Mouse (Mus musculus) hindbrain, embryonic 16.5 days (tissue): ENCODE data around the gene Wwc1. TPM values are rescaled to one million over a fixed set of nuclear protein-coding genes. Genes with fewer than 3 reads are reported as not detected.

Experiments used
- ATAC-seq: fragments of 200-750 bp; cut with Nextera tagmentation; 2 replicates; pipeline ENCODE4 v1.8.0; 2017; ENCODE audit warnings: moderate TSS enrichment, moderate library complexity
- H3K27ac ChIP-seq: fragments of 300-500 bp; sonication (generic); 2 replicates; pipeline ENCODE4 v1.5.1; 2014; ENCODE audit warnings: low read depth, mild to moderate bottlenecking, control low read depth, low read length, moderate library complexity
- H3K27me3 ChIP-seq: fragments of 300-500 bp; sonication (generic); replicated peaks from 2 replicates; pipeline ENCODE4 v1.6.1; 2014; ENCODE audit warnings: low read length; ENCODE audit not compliant: control insufficient read depth, insufficient read depth
- H3K36me3 ChIP-seq: fragments of 300-500 bp; sonication (generic); 2 replicates; pipeline ENCODE4 v1.6.1; 2014; ENCODE audit warnings: mild to moderate bottlenecking, low read length, moderate library complexity, mixed read lengths; ENCODE audit not compliant: control insufficient read depth, insufficient read depth
- H3K4me1 ChIP-seq: fragments of 300-500 bp; sonication (generic); 2 replicates; pipeline ENCODE4 v1.6.1; 2014; ENCODE audit warnings: low read depth, low read length; ENCODE audit not compliant: control insufficient read depth, insufficient read depth
- H3K4me2 ChIP-seq: fragments of 300-500 bp; sonication (generic); 2 replicates; pipeline ENCODE4 v1.6.1; 2014; ENCODE audit warnings: mild to moderate bottlenecking, low read length, control low read depth, moderate library complexity
- H3K4me3 ChIP-seq: fragments of 300-500 bp; sonication (generic); 2 replicates; pipeline ENCODE4 v1.5.1; 2014; ENCODE audit warnings: mild to moderate bottlenecking, low read length, control low read depth, moderate library complexity
- H3K9ac ChIP-seq: fragments of 300-500 bp; sonication (generic); 2 replicates; pipeline ENCODE4 v1.6.1; 2014; ENCODE audit warnings: low read depth, mild to moderate bottlenecking, control low read depth, low read length, moderate library complexity
- H3K9me3 ChIP-seq: fragments of 300-500 bp; sonication (generic); 2 replicates; pipeline ENCODE4 v1.6.1; 2014; ENCODE audit warnings: mild to moderate bottlenecking, low read length, moderate library complexity; ENCODE audit not compliant: control insufficient read depth
- WGBS: fragments of 180-500 bp; shearing (Covaris S2); extraction: QIAGEN DNeasy Blood & Tissue Kit; methylation state at CpG from one replicate; pipeline ENCODE4 v1.1.7; 2014; 5-methylcytosine and 5-hydroxymethylcytosine counted together
- polyA plus RNA-seq: library from polyadenylated mRNA; unstranded; fragments of >200 nt; fragmentation: Nextera tagmentation; extraction: Ambion mirVana; gene quantifications from 2 replicates; pipeline ENCODE4 v1.2.1, GENCODE M21; 2015

The Wwc1 gene
- polyA plus RNA-seq, 1 experiment from 2014 or later: 7.8 TPM

DNA sequence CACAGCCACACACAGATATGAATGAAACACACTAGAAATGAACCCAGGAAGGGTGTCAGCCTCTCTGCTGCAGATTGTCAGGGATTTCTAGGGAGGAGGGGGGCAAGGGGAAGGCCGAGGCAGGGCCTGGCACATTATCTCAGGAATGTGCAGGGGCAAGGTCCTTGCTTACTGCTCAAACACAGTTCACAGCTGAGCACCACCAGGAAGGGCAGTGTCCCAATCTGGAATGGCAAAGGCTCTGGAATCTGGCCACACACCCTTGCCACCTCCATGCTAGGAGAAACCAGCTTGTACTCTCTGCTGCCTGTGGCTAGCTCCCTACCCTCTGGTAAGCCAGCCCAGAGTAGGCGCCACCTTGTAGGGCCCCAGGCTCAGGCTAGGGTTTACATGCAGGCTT lies 16.8 kb downstream of the Wwc1 start:
- Histone ChIP-seq H3K27ac (no peak overlapping the region), H3K4me1 (0 out of 2 replicates have a peak, but pooled peaks cover 2% of the 10 kb centered on the region), H3K9me3 (no peaks in the 10 kb centered on the region), H3K27me3 (no peaks in the 10 kb centered on the region), H3K4me2 (no peak overlapping the region), H3K4me3 (no peak overlapping the region), H3K36me3 (no peaks in the 10 kb centered on the region), H3K9ac (no peak overlapping the region)
- 72% methylated on average over 2 of the region's 2 CpGs for WGBS
- no peak for ATAC-seq

DNA sequence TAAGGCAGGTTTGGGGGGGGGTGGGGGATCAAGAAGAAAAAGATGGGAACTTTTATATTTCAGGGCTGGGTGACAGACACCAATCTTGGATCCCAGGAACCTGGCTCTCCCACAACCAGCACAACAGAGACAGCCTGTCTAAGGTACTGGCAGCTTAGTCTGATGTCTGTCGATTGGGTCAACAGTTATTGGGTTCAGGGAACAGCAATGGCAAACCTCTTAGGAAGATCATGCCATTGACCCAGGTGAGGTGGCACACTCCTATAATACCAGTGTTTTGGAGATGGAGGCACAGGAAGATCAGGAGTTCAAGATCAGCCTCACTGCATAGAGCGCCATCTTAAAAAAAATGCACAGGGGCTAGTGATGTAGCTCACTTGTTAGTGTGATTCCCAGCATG lies 17.9 kb downstream of the Wwc1 start:
- no peak overlapping the region for H3K4me3 ChIP-seq
- no peak overlapping the region for H3K27ac ChIP-seq
- WGBS: 95% methylated on average over 2 of the region's 2 CpGs
- 0 out of 2 replicates have a peak, but pooled peaks cover 2% of the 10 kb centered on the region for H3K4me1 ChIP-seq
- no peaks in the 10 kb centered on the region for H3K27me3 ChIP-seq
- no peaks in the 10 kb centered on the region for H3K9me3 ChIP-seq
- H3K4me2 ChIP-seq: no peak overlapping the region
- no peak overlapping the region for H3K9ac ChIP-seq
- no peaks in the 10 kb centered on the region for H3K36me3 ChIP-seq
- ATAC-seq: no peak

DNA sequence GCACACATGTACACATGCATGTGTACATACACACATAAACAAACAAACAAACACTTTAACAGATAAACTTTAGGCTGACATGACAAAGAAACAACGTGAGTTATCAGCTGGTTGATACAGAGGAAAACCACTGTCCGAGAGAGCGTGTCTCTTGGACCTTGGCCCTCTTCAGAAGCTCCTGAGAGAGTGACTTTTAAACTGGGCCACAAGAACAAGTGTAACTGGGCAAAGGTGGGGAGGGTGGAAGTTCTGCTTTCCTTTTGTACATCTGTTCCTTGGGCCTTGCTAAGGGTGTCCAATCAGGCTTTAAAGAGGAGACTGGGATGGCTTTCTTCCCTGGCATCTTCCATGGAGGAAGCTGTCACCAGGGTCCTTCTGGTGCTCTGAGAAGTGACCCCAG lies 21.1 kb downstream of the Wwc1 start:
- Histone ChIP-seq H3K4me3 (no peak overlapping the region), H3K9ac (no peak overlapping the region), H3K4me2 (no peak overlapping the region), H3K36me3 (no peaks in the 10 kb centered on the region), H3K27me3 (no peaks in the 10 kb centered on the region), H3K4me1 (0 out of 2 replicates have a peak, but pooled peaks cover 2% of the 10 kb centered on the region), H3K27ac (no peak overlapping the region; the same call in 1 of the 2 replicates), H3K9me3 (no peaks in the 10 kb centered on the region)
- ATAC-seq: no peak
- 90% methylated on average over 3 of the region's 3 CpGs for WGBS

DNA sequence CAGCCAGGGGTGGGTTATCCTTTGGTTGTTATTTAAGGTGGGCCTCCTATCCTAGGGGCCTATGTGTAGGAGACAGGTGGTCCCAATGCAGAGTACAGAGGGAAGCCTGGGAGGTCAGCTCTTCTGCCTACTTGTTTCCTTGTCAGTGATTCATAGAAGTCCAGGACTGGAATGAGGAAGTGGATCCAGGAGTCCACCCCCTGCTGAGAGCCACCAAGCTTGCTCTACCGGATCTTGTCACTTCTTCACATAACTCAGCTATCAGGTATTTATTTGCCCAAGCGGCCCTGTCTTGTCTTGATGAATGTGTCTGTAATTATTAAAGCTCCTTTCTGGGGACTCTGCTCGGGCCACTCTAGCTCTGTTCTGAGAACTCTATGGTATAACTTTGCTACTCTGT lies 24.8 kb downstream of the Wwc1 start:
- no peaks in the 10 kb centered on the region for H3K27me3 ChIP-seq
- H3K9ac ChIP-seq: no peak overlapping the region
- no peaks in the 10 kb centered on the region for H3K36me3 ChIP-seq
- H3K4me3 ChIP-seq: no peak overlapping the region
- no peaks in the 10 kb centered on the region for H3K9me3 ChIP-seq
- no peak overlapping the region for H3K27ac ChIP-seq
- no peaks in the 10 kb centered on the region for H3K4me1 ChIP-seq
- ATAC-seq: no peak
- 70% methylated on average over 3 of the region's 3 CpGs for WGBS
- H3K4me2 ChIP-seq: no peak overlapping the region

DNA sequence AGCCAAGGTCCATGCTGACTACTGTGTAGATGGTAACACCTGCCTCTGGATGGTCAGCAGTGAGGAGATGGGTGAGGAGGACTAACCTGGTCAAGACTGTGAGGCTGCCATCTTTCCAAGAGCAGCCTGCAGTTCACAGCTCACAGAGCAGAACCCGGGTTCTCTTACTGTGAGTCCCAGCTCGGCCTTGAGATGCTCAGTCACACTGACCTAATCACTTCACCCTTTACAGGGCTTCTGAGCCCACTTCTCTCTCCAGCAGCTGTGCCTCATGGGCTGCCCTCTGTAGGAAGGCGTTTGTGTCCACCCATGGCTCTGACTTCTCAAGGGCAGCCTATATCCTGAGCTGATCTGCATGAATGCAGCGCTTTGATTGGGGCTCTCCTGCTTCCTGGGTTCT lies 27.1 kb downstream of the Wwc1 start:
- no peak overlapping the region for H3K4me2 ChIP-seq
- H3K4me3 ChIP-seq: no peak overlapping the region
- no peaks in the 10 kb centered on the region for H3K4me1 ChIP-seq
- no peaks in the 10 kb centered on the region for H3K9me3 ChIP-seq
- 90% methylated on average over 4 of the region's 4 CpGs for WGBS
- no peak overlapping the region for H3K9ac ChIP-seq
- no peaks in the 10 kb centered on the region for H3K27me3 ChIP-seq
- no peak for ATAC-seq
- H3K36me3 ChIP-seq: no peaks in the 10 kb centered on the region
- H3K27ac ChIP-seq: no peak overlapping the region

DNA sequence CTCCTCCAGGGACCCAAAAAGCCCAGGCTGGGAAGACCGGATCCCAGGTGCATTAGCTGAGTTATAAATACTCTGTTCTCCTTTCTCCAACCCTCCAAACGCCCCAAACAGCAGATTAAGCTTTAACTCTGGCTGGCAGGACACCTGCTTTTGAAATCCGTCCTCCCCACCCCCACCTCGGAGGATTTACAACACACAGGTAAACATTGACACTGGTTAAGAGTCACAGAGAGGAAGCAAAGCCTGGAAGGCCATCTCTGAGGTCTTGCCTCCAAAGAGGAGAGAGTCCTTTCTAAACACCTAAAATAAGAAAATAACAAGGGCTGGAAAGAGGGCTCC lies 28.6 kb downstream of the Wwc1 start:
- Histone ChIP-seq H3K27ac (no peak overlapping the region), H3K4me1 (no peaks in the 10 kb centered on the region), H3K9me3 (no peaks in the 10 kb centered on the region), H3K9ac (no peak overlapping the region), H3K36me3 (no peaks in the 10 kb centered on the region), H3K27me3 (no peaks in the 10 kb centered on the region), H3K4me3 (no peak overlapping the region), H3K4me2 (no peak overlapping the region)
- no peak for ATAC-seq
- 58% methylated on average over 4 of the region's 4 CpGs for WGBS

DNA sequence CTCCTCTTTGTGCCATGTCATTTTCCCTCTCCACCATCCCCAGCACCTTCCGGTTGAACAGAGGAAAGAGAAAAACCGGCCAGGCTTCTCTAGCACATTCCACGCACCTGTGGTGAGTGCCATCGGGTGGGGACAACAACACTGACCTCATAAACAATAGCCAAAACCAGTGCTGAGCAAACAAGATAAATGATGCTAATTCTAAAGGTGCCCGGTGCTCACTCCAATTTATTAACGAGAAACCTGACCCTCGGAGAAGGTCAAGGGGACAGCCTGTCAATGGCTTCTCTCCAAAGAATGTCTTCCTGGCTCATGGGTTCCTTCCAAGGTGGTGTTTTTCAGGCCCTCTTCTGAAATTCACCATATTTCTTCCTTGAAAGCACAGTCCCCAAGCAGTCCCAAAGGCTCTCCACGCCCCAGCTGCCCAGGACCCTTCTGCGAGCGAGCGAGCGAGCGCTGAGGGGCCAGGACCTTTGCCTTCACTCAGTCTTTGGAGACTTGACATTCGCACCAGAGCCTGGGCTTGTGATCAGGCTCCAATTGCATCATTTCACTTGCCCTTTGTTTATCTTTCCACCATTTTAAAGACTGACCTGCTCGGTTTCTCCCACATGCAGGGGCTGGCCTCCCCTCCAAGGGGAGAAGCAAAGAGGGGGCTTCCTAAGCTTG lies 29.1 kb downstream of the Wwc1 start:
- H3K9ac ChIP-seq: no peak overlapping the region
- WGBS: 80% methylated on average over 15 of the region's 15 CpGs
- no peaks in the 10 kb centered on the region for H3K4me1 ChIP-seq
- no peak overlapping the region for H3K4me3 ChIP-seq
- no peaks in the 10 kb centered on the region for H3K9me3 ChIP-seq
- no peaks in the 10 kb centered on the region for H3K36me3 ChIP-seq
- no peak overlapping the region for H3K4me2 ChIP-seq
- no peak overlapping the region for H3K27ac ChIP-seq
- H3K27me3 ChIP-seq: no peaks in the 10 kb centered on the region
- no peak for ATAC-seq

DNA sequence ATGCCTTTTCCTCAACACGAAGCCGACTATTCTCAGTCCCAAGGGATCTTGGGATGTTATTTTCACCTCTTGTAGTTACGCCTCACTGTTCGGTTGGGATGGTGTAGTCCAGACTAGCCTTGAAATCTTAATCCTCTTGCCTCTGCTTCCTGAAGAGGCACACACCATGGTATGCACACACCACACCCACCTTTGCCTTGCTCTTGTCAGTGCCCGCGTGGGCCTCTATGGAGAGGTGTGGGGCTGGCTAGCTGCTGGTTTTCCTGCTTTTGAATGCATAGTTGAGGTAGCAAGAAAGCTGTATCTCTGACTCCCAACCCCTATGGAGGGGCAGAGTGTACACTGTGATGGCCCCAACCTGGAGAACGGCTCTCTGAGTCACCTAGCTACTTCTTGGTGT lies 29.9 kb downstream of the Wwc1 start:
- 81% methylated on average over 7 of the region's 7 CpGs for WGBS
- no peak; the same call in 1 of the 2 replicates for ATAC-seq
- Histone ChIP-seq H3K27ac (no peak overlapping the region), H3K9me3 (no peaks in the 10 kb centered on the region), H3K4me3 (no peak overlapping the region), H3K9ac (no peak overlapping the region), H3K36me3 (no peaks in the 10 kb centered on the region), H3K4me1 (no peaks in the 10 kb centered on the region), H3K4me2 (no peak overlapping the region), H3K27me3 (no peaks in the 10 kb centered on the region)

DNA sequence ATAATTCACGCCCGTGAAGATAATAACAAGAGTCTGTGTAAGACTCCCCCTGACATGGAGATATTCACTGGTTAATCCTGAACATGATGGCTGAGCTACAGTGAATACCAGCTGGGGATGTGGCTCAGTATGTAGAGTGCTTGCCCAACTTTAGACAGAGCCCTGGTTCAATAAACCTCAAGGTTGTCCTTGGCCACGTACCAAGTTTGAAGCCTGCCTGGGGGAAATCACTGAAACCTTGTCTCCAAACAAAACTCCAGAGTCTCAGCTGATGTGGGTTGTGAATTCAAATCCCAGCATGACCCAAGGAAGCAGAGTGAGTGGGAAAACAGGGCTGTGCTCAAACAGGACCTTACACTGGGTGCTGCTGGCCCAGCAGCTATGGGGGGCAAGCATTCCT lies 30.3 kb downstream of the Wwc1 start:
- H3K9me3 ChIP-seq: no peaks in the 10 kb centered on the region
- no peak for ATAC-seq
- H3K4me2 ChIP-seq: no peak overlapping the region
- H3K27ac ChIP-seq: no peak overlapping the region
- H3K9ac ChIP-seq: no peak overlapping the region
- 81% methylated on average over 3 of the region's 3 CpGs for WGBS
- no peaks in the 10 kb centered on the region for H3K36me3 ChIP-seq
- no peak overlapping the region for H3K4me3 ChIP-seq
- no peaks in the 10 kb centered on the region for H3K4me1 ChIP-seq
- H3K27me3 ChIP-seq: no peaks in the 10 kb centered on the region

DNA sequence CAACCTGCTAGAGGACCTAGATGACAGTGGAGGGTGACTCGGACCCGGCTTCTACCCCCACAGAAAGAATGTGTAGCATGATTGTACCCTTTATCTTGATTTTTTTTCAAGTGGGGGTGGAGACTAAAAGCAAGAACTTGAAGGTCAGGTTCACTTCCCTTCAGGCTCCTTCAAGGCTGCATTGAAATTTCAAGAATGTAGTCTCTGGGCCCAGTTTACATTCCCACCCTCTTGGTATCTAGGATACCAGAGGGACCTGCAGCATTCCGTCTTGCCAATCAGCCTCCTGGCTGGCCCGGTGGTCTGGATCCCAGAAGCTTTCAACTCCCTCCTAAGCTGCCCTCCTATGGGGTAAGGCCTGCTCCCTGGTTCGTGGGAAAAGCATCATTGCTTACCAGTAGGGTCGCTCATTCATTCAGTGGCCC lies 31.9 kb downstream of the Wwc1 start:
- H3K4me3 ChIP-seq: no peak overlapping the region
- H3K36me3 ChIP-seq: no peaks in the 10 kb centered on the region
- no peak overlapping the region for H3K4me2 ChIP-seq
- no peaks in the 10 kb centered on the region for H3K27me3 ChIP-seq
- ATAC-seq: no peak
- no peak overlapping the region for H3K27ac ChIP-seq
- no peak overlapping the region for H3K9ac ChIP-seq
- H3K4me1 ChIP-seq: no peaks in the 10 kb centered on the region
- WGBS: 29% methylated on average over 6 of the region's 6 CpGs
- no peaks in the 10 kb centered on the region for H3K9me3 ChIP-seq
